Mouse (Mus musculus) adrenal gland, postnatal 36 days (tissue): ENCODE data around the gene Tor4a. TPM values are rescaled to one million over a fixed set of nuclear protein-coding genes. Genes with fewer than 3 reads are reported as not detected.

ENCODE experiments used
- DNase-seq, 2 experiments: peaks; one replicate each; pipeline ENCODE4 v3.0.0; 2021; ENCODE audit warnings: mixed read lengths in 1 of 2
- total RNA-seq, 2 experiments: library from RNA; stranded (reverse); gene quantifications; 2 replicates each; pipeline ENCODE4 v1.2.3; 2021

Tor4a gene
- total RNA-seq, 2 experiments from 2014 or later, result 14.0 to 24.8 TPM

- DNase-seq, result no peak
These were observed 25.5 kb downstream of the Tor4a start for GRCm38 (mm10) chr2:25171101-25171768.

- no peak for DNase-seq
These were observed 26.2 kb downstream of the Tor4a start for GRCm38 (mm10) chr2:25170326-25171100.

DNA sequence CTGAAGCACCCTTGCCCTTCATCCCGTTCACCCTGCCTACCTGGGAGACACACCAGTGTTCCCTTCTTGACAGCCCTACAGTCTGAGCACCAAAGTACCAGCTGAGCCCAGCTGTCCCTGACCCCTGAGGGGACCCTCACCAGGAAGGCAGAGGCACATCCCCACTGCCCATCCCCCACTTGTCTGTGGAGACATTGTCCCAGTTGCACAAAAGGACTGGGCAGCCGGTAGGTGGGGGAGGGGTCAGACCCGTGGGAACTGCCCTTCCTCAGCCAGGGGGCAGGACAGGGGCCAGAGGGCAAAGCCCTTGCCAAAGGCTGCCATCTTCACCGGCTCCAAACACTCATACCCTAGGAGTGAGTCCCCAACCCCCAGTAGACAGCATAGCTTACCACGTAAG, 26.9 kb downstream of the Tor4a start:
- DNase-seq, result no peak

DNA sequence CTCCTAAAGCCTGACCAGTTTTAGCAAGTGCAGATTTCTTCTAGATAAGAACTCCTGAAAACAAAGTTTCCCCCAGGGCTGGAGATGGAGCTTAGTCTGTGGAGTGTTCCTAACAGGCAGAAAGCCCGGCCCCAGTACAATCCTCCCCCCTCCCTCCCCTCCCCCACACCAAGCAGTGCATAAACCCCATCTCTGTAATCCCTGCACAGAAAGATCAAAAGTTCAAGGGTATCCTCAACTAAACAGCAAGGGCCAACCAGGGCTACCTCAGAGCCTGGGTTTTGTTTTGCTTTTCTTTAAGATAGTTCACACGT, 28.1 kb downstream of the Tor4a start:
- DNase-seq, result no peak

DNA sequence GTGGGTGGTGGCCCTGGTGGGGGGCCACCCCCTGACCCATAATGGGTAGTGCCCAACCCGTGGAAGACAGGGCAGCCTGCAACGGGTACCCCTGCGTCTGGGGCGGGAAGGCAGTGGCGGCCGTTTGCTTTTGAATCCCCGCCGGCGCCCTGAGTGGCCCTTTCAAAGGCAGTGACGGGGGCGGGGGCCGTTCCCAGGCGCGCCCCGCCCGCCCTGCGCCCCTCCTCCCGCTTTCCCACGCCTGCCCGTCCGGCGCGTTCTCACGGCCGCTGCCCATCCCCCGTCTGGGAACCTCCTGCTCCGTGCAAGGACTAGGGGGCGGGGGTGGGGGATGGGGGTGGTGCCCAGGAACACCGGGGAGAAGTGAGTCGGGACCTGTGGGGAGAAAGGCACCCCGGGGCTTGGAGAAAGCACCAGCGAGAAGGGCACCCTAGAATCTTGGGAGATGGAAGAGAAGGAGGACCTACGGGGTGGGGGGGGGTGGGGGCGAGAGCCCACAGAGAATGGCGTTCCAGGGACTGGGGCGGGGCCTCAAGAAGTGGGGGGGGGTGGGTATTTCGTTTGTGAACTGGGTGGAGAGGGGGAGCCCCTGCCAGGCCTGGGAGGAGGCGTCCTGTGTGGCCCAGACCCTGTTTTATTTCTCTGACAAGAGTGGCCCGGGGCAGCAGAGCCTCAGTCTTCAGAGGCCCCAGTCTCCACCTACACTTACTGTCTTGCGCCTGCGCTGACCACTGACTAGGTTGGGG, 28.6 kb downstream of the Tor4a start:
- DNase-seq, result peak; percentile 74 to 86

DNA sequence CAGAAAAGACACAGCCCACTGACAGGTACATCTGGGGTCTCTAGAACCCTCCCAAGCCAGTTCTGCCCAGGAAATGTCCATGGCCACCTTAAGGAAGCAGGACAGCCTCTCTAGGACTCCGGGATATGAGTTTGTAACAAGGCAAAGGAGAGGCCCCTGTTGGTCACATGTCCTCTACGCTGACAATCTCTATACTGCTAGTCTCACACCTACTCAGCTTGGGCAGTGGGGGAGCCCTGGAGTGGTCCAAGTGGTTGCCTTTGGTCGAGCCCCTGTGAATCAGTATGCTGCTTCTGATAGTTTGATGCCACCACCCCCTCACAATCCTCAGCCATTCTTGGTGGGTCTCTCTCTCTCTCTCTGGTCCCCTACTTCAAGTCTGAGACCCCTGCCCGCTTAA, 29.2 kb downstream of the Tor4a start:
- DNase-seq, result no peak

DNA sequence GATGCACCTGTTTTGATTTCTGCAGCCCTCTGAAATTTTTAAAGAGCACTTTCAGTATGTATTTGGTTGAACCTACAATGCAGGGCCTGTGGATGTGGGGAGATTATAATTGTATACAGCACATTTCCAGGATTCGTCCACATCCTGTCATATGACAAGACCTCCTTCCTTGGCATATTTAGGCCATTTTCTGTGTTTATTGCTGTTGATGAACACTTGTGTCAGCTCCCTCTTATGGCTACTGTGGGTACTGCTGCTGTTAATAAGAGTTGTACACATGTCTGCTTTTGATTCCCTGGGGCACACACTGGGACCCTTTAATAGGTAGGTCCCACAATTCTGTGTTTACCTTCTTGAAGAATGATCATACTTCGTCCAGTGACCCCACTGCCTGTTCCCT, 39.0 kb downstream of the Tor4a start:
- peak in 1 of 2 experiments; percentile 73 for DNase-seq

GRCm38 (mm10) chr2:25156990-25157389, 39.7 kb downstream of the Tor4a start:
- DNase-seq, result no peak

DNA sequence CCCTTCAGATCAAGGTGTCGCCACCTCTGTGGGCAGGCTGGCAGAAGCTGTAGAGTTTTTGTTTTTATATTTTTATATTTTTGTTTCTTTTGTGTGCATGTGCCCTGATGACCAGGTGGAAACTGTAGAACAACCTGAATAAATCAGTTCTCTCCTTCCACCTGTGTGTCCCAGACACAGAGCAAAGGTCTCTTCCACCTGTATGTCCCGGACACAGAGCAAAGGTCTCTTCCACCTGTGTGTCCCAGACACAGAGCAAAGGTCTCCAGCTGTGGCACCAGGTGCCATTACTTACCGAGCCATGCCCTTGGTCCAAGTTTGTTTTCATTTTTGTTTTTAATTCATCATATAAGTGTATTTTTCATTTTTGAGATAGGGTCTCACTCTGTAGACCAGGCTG, 40.5 kb downstream of the Tor4a start:
- no peak for DNase-seq

DNA sequence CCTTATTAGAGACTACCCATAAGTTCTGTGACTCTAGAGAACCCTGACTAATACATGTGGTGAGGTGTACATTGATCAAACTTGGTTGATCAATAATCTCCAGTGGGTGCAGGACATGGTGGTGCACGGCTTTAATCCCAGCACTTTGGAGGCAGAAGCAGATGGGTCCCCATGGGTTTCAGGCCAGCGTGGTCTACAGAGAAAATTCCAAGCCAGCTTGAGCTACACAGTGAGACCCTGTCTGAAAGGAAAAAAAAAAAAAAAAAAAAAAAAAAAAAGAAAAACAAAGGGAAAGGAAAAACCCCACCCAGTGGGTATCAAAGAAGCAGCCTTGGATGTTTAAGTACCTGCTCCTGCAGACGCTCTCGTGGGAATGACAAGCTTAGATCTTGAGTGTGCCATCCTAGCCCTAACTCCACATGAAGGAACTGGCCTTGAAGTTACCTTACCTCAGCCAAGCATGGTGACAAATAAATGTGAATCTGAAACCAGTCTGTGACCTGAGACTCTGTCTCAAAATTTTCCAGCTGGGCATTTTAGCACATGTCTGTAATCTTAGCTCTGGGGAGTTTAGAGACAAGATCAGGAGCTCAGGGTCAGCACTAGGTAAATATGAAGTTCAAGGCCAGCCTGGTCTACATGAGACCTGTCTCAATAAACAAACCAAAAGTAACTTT, 45.3 kb downstream of the Tor4a start:
- DNase-seq, result no peak

GRCm38 (mm10) chr2:25149643-25150042, 47.0 kb downstream of the Tor4a start:
- peak; percentile 61 to 71 for DNase-seq

DNA sequence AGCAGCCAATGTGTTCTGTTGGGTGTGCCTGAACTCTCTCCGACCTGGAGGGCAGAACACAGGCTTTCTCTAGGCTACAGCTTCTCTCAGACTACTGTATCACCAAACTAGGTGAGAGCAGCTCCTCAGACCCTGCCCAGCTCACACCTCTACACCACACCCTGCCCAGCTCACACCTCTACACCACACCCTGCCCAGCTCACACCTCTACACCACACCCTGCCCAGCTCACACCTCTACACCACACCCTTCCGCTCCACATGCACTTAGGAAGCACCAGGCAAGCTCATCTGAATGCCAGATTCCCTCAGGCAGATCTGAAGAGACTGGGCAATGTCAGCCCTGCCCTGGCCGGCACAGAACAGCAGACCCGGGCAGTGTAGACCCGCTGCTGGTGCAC, 48.8 kb downstream of the Tor4a start:
- DNase-seq, result no peak

- DNase-seq, result no peak
These were observed 49.3 kb downstream of the Tor4a start for GRCm38 (mm10) chr2:25147398-25147797.

GRCm38 (mm10) chr2:25145346-25145745, 51.3 kb downstream of the Tor4a start:
- peak; percentile 89 to 92 for DNase-seq

Other genes starting within 250 kb of the Tor4a start
- 10 to 100 TPM; 25.2 to 29.5 TPM for gene Zmynd19, start 247.1 kb downstream of the Tor4a start, total RNA-seq
- 10 to 100 TPM in 1 of 2 experiments, 1 to 10 TPM in 1; 4.6 to 13.2 TPM for gene Dph7, start 234.5 kb downstream of the Tor4a start, total RNA-seq
- gene Mrpl41, start 221.8 kb downstream of the Tor4a start, total RNA-seq, result 100 to 1,000 TPM in 1 of 2 experiments, 10 to 100 TPM in 1; 90.9 to 115 TPM
- gene Pnpla7, start 220.9 kb downstream of the Tor4a start, total RNA-seq, result 10 to 100 TPM; 38.5 to 66.3 TPM
- gene Nsmf, start 142.5 kb downstream of the Tor4a start, total RNA-seq, result 10 to 100 TPM; 32.8 to 56.4 TPM
- not detected for gene Entpd8, start 116.6 kb downstream of the Tor4a start, total RNA-seq
- not detected for gene Noxa1, start 101.7 kb downstream of the Tor4a start, total RNA-seq
- 1 to 10 TPM; 2.1 to 2.3 TPM for gene Nrarp, start 16.1 kb downstream of the Tor4a start, total RNA-seq
- 10 to 100 TPM; 54.8 to 57.2 TPM for gene Nelfb, start 14.6 kb upstream of the Tor4a start, total RNA-seq
- gene Stpg3, start 17.8 kb upstream of the Tor4a start, total RNA-seq, result not detected
- not detected for gene Fam166a, start 21.9 kb upstream of the Tor4a start, total RNA-seq
- 100 to 1,000 TPM; 291 to 296 TPM for gene Tubb4b, start 27.8 kb upstream of the Tor4a start, total RNA-seq
- not detected for gene Slc34a3, start 37.5 kb upstream of the Tor4a start, total RNA-seq
- gene Rnf224, start 39.9 kb upstream of the Tor4a start, total RNA-seq, result not detected
- gene Rnf208, start 45.4 kb upstream of the Tor4a start, total RNA-seq, result 1 to 10 TPM; 5.8 TPM
- gene Cysrt1, start 45.6 kb upstream of the Tor4a start, total RNA-seq, result not detected
- 1 to 10 TPM; 4.1 to 4.8 TPM for gene AL732309.1, start 50.0 kb upstream of the Tor4a start, total RNA-seq
- 10 to 100 TPM; 22.6 to 38.8 TPM for gene Tmem203, start 58.6 kb upstream of the Tor4a start, total RNA-seq
- 1 to 10 TPM; 8.7 to 9.2 TPM for gene Tprn, start 65.7 kb upstream of the Tor4a start, total RNA-seq
- gene Ssna1, start 75.6 kb upstream of the Tor4a start, total RNA-seq, result 10 to 100 TPM; 43.8 to 45.1 TPM
- gene Anapc2, start 75.6 kb upstream of the Tor4a start, total RNA-seq, result 10 to 100 TPM; 76.5 to 81.3 TPM
- gene Tmem210, start 91.3 kb upstream of the Tor4a start, total RNA-seq, result not detected
- not detected for gene Lrrc26, start 93.0 kb upstream of the Tor4a start, total RNA-seq
- 1 to 10 TPM; 6.3 to 7.6 TPM for gene Grin1, start 122.3 kb upstream of the Tor4a start, total RNA-seq
- 10 to 100 TPM; 53.1 to 59.2 TPM for gene Man1b1, start 135.5 kb upstream of the Tor4a start, total RNA-seq
- gene Dpp7, start 159.5 kb upstream of the Tor4a start, total RNA-seq, result 10 to 100 TPM; 29.9 to 31.8 TPM
- gene Uap1l1, start 168.8 kb upstream of the Tor4a start, total RNA-seq, result 10 to 100 TPM; 20.0 to 23.1 TPM
- under 1 TPM; 0.43 to 0.95 TPM for gene Sapcd2, start 175.4 kb upstream of the Tor4a start, total RNA-seq
- gene Entpd2, start 199.0 kb upstream of the Tor4a start, total RNA-seq, result 1 to 10 TPM; 5.0 to 7.8 TPM
- 100 to 1,000 TPM; 117 to 140 TPM for gene Npdc1, start 202.5 kb upstream of the Tor4a start, total RNA-seq
- gene Fut7, start 226.4 kb upstream of the Tor4a start, total RNA-seq, result not detected
- 10 to 100 TPM; 29.7 to 36.4 TPM for gene Abca2, start 231.8 kb upstream of the Tor4a start, total RNA-seq